Mouse (Mus musculus) midbrain, postnatal 0 days (tissue): ENCODE data around the gene Orm2. TPM values are rescaled to one million over a fixed set of nuclear protein-coding genes. Genes with fewer than 3 reads are reported as not detected.
A peak's percentile ranks its signal among the peaks of the same experiment; 100 is the strongest.

ENCODE experiments used
- ATAC-seq: fragments of 200-750 bp; cut with Nextera tagmentation; 2 replicates; pipeline ENCODE4 v1.8.0; 2017; ENCODE audit warnings: moderate number of reproducible peaks, mild to moderate bottlenecking, moderate TSS enrichment, moderate library complexity; ENCODE audit not compliant: low FRiP score
- DNase-seq: peaks from one replicate; pipeline ENCODE4 v3.0.0-alpha.2; 2015; ENCODE audit warnings: low spot score
- H3K27ac ChIP-seq: fragments of 300-500 bp; sonication (generic); 2 replicates; pipeline ENCODE4 v1.5.1; 2014; ENCODE audit warnings: low read depth, mild to moderate bottlenecking, low read length, mixed read lengths
- H3K27me3 ChIP-seq: fragments of 300-500 bp; sonication (generic); 2 replicates; pipeline ENCODE4 v1.6.1; 2014; ENCODE audit warnings: low read length, control low read depth, mixed read lengths; ENCODE audit not compliant: insufficient read depth
- H3K36me3 ChIP-seq: fragments of 300-500 bp; sonication (generic); 2 replicates; pipeline ENCODE4 v1.6.1; 2014; ENCODE audit warnings: low read length, control low read depth, mixed read lengths; ENCODE audit not compliant: insufficient read depth
- H3K4me1 ChIP-seq: fragments of 300-500 bp; sonication (generic); 2 replicates; pipeline ENCODE4 v1.6.1; 2014; ENCODE audit warnings: mild to moderate bottlenecking, control low read depth, antibody characterized with exemption, low read length, mixed read lengths; ENCODE audit not compliant: insufficient read depth
- H3K4me2 ChIP-seq: fragments of 300-500 bp; sonication (generic); 2 replicates; pipeline ENCODE4 v1.6.1; 2014; ENCODE audit warnings: low read depth, mild to moderate bottlenecking, low read length, mixed read lengths; ENCODE audit not compliant: poor library complexity, severe bottlenecking
- H3K4me3 ChIP-seq: fragments of 300-500 bp; sonication (generic); 2 replicates; pipeline ENCODE4 v1.5.1; 2014; ENCODE audit warnings: low read depth, mild to moderate bottlenecking, low read length, moderate library complexity
- H3K9ac ChIP-seq: fragments of 300-500 bp; sonication (generic); replicated peaks from 2 replicates; pipeline ENCODE4 v1.6.1; 2014; ENCODE audit warnings: mild to moderate bottlenecking, low read length, moderate library complexity, mixed read lengths; ENCODE audit not compliant: poor library complexity, severe bottlenecking
- H3K9me3 ChIP-seq: fragments of 300-500 bp; sonication (generic); 2 replicates; pipeline ENCODE4 v1.6.1; 2016; ENCODE audit warnings: low read length, control low read depth
- CTCF ChIP-seq: IDR thresholded peaks from 2 replicates; pipeline ENCODE4 v1.5.1; 2016; ENCODE audit warnings: antibody characterized with exemption, mild to moderate bottlenecking
- whole genome bisulfite sequencing: fragments of 180-500 bp; shearing (Covaris S2); extraction: QIAGEN DNeasy Blood & Tissue Kit; methylation state at CpG from one replicate; pipeline ENCODE4 v1.1.7; 2014; 5-methylcytosine and 5-hydroxymethylcytosine counted together
- polyA plus RNA-seq: library from polyadenylated mRNA; unstranded; fragments of >200 nt; fragmentation: Nextera tagmentation; extraction: Ambion mirVana; gene quantifications from 2 replicates; pipeline ENCODE4 v1.2.1, GENCODE M21; 2015
- total RNA-seq: library from RNA; depleted of rRNA; stranded (reverse); fragments of >200 nt; gene quantifications from 2 replicates; pipeline ENCODE4 v1.2.3, GENCODE M21; 2014

The Orm2 gene
- total and polyA plus RNA-seq, 2 experiments from 2014 or later: not detected

- DNase-seq (no peak), ATAC-seq (no peak)
- no peak for TF ChIP-seq CTCF
- Histone ChIP-seq H3K9ac (no peak overlapping the region), H3K9me3 (no peaks in the 10 kb centered on the region), H3K4me3 (no peak overlapping the region), H3K27me3 (no peaks in the 10 kb centered on the region), H3K4me1 (peaks cover 7% of the 10 kb centered on the region; the same call in 1 of the 2 replicates), H3K4me2 (no peak overlapping the region), H3K27ac (no peak overlapping the region), H3K36me3 (no peaks in the 10 kb centered on the region)
- 80% methylated on average over 7 of the region's 7 CpGs for WGBS
Measured at GRCm38 (mm10) chr4:63404205-63404604, 42.0 kb downstream of the Orm2 start.

GRCm38 (mm10) chr4:63405051-63405450 is 42.8 kb downstream of the Orm2 start:
- DNase-seq: peak; percentile 20
- Histone ChIP-seq H3K36me3 (no peaks in the 10 kb centered on the region), H3K27me3 (no peaks in the 10 kb centered on the region), H3K9ac (no peak overlapping the region), H3K27ac (no peak overlapping the region), H3K4me3 (no peak overlapping the region), H3K9me3 (no peaks in the 10 kb centered on the region), H3K4me2 (no peak overlapping the region), H3K4me1 (peaks cover 14% of the 10 kb centered on the region)
- WGBS: 19% methylated on average over 7 of the region's 7 CpGs
- TF ChIP-seq CTCF: no peak
- ATAC-seq: no peak

GRCm38 (mm10) chr4:63405683-63406082 is 43.4 kb downstream of the Orm2 start:
- H3K4me1 ChIP-seq: peaks cover 15% of the 10 kb centered on the region
- H3K9me3 ChIP-seq: no peaks in the 10 kb centered on the region
- no peak overlapping the region for H3K27ac ChIP-seq
- no peak overlapping the region for H3K4me3 ChIP-seq
- H3K36me3 ChIP-seq: no peaks in the 10 kb centered on the region
- no peaks in the 10 kb centered on the region for H3K27me3 ChIP-seq
- no peak overlapping the region for H3K4me2 ChIP-seq
- H3K9ac ChIP-seq: no peak overlapping the region
- no peak for TF ChIP-seq CTCF
- WGBS: 69% methylated on average over 4 of the region's 4 CpGs
- DNase-seq (no peak), ATAC-seq (no peak)

GRCm38 (mm10) chr4:63408247-63408646 is 46.0 kb downstream of the Orm2 start:
- DNase-seq (peak; percentile 87), ATAC-seq (no peak; the same call in 1 of the 2 replicates)
- no peak for TF ChIP-seq CTCF
- Histone ChIP-seq H3K9ac (no peak overlapping the region), H3K4me3 (no peak overlapping the region), H3K4me2 (0 out of 2 replicates have a peak overlapping the region, but pooled peaks have one; percentile 99), H3K36me3 (no peaks in the 10 kb centered on the region), H3K9me3 (no peaks in the 10 kb centered on the region), H3K27ac (0 out of 2 replicates have a peak overlapping the region, but pooled peaks have one; percentile 12), H3K27me3 (no peaks in the 10 kb centered on the region), H3K4me1 (peaks cover 15% of the 10 kb centered on the region)
- WGBS: 35% methylated on average over 7 of the region's 7 CpGs

GRCm38 (mm10) chr4:63408649-63409048 is 46.4 kb downstream of the Orm2 start:
- H3K27ac ChIP-seq: 0 out of 2 replicates have a peak overlapping the region, but pooled peaks have one; percentile 12
- peak; percentile 73 for DNase-seq

GRCm38 (mm10) chr4:63409317-63409907 is 47.2 kb downstream of the Orm2 start:
- no peaks in the 10 kb centered on the region for H3K27me3 ChIP-seq
- DNase-seq (peak; percentile 54), ATAC-seq (no peak)
- peak overlapping the region; percentile 57; the same call in 1 of the 2 replicates for H3K9ac ChIP-seq
- H3K4me1 ChIP-seq: peaks cover 15% of the 10 kb centered on the region
- H3K4me2 ChIP-seq: peak overlapping the region; percentile 99
- 1% methylated on average over 18 of the region's 18 CpGs for WGBS
- TF ChIP-seq CTCF: no peak
- H3K4me3 ChIP-seq: peak overlapping the region; percentile 56
- H3K36me3 ChIP-seq: no peaks in the 10 kb centered on the region
- H3K27ac ChIP-seq: peak overlapping the region; percentile 7; the same call in 1 of the 2 replicates
- no peaks in the 10 kb centered on the region for H3K9me3 ChIP-seq

More at GRCm38 (mm10) chr4:63408649-63409048, 46.4 kb downstream of the Orm2 start:
- H3K27me3 ChIP-seq: no peaks in the 10 kb centered on the region
- no peak overlapping the region for H3K4me3 ChIP-seq
- peak; percentile 56 for ATAC-seq
- peaks cover 15% of the 10 kb centered on the region for H3K4me1 ChIP-seq
- no peaks in the 10 kb centered on the region for H3K9me3 ChIP-seq
- WGBS: 8% methylated on average over 8 of the region's 8 CpGs
- peak; percentile 87 for TF ChIP-seq CTCF
- 0 out of 2 replicates have a peak overlapping the region, but pooled peaks have one; percentile 99 for H3K4me2 ChIP-seq
- no peaks in the 10 kb centered on the region for H3K36me3 ChIP-seq
- H3K9ac ChIP-seq: no peak overlapping the region
